Mouse (Mus musculus) lung, postnatal 14 days (tissue): ENCODE measurements around the gene Treml1.
"Not testable (repeated sequence)": the region's sequence is repeated elsewhere in the genome, so short reads cannot be mapped to it uniquely, and the experiment has no call there.

Experiments
- DNase-seq: peaks from one replicate; pipeline ENCODE4 v3.0.0; 2021

Gene Treml1

DNA sequence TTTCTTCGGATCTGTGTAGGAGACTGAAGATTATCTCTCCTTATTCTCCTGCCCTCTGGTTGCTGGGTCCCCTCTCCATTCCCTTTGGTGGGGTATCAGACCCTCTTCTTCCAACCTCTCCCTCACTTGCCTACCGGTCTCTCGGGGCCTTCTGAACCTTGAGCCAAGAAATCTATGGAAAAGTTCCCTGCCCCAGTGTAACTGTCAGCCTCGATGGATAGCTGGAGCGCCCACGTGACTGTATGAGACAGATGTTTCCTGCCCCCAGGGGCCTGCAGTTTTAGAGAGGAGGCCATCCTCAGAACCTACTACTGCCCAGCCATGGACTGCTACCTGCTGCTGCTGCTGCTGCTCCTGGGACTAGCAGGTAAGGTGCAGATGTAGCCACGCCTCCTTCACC lies at the start of gene Treml1:
TSS of gene Treml1 (plus strand) at position 301 of the 400 bp plus-strand sequence.
- DNase-seq, result no peak

DNA sequence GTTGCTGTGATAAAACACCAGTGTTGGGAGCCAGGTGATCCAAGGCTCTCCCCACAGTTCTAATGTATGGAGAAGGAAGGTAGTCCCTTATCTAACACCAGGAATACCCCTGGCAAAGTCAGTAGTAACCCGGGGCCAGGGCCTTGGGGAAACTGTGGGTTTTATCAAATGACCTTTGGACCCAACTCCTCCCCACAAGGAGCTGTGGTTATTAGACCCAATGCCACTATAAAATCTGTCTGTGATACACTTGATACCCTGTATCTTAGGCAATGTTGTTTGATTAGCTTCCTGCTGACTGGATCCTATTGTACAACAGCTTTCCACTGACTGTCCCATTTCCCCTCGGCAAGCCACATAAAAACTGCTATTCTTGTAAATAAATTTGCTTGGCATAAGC lies 47.6 kb upstream of the Treml1 start:
- no peak for DNase-seq

DNA sequence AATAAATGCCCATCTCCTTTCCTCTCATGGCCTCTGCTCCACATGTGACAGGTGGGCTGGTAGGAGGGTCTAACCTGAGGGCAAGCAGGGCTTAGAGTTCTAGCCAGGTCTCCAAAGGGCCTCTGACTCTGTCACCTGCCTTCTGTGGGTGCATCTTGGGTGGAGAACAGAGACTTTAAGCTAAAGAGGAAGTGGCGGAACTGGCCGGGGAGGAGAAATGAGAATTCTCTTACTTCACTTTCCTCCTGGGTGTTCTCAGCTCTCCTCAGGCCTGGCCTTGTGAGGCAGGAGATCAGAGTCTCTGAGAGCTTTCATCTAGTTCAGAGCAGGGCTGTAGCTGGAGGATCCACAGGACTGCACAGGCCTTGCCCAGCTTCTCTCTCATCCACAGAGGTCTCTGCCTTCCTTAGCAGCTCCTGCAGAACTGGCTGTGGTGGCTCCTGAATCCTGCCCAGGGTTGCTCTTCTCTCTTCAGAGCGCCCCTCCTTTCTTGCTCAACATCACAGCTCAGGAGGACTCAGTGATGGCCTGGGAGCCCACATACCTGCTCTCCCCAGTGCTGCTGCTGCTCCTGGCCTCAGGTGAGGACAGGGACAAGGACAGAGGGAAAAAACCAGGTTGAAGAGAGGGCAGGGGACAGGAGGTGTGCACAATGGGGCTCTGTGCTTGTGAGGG lies 43.7 kb upstream of the Treml1 start, which contains the start of gene B430306N03Rik:
TSS of gene B430306N03Rik (plus strand) at position 237 of the 675 bp plus-strand sequence.
- DNase-seq, result not testable (repeated sequence)

DNA sequence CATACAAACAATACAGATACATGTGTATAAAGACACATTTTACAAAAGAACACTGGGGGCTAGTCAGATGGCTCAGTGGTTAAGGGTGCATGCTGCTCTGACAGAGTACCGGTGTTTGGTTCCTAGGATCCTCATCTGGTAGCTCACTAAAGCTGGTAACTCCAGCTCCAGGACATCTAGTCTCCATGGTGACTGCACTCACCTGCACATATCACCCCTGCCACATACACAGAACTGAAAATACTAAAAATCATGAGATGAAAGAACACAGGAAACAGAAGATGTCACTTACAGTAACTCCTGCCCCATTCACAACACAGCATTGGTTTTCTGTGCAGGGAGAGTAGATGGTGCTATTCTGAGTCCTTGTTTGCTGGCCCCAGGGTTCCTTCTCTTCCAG lies 41.0 kb upstream of the Treml1 start:
- DNase-seq, result no peak

DNA sequence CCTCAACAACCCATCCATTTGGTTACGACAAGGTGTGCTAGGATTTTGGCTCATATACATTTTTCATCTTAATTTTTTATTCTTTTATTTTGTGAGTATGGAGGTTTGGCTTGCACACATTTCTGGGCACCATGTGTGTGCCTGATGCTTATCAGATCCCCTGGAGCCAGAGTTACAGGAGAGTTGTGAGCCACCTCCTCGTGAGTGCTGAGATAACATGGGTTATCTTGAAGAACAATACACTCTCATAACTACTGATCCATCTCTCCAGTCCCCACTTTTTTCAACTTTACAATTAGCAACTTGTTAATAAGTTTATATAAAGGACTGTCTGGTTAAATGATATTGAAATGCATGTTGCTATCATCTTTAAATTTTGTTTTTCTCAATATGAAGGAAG lies 38.4 kb upstream of the Treml1 start:
- no peak for DNase-seq

DNA sequence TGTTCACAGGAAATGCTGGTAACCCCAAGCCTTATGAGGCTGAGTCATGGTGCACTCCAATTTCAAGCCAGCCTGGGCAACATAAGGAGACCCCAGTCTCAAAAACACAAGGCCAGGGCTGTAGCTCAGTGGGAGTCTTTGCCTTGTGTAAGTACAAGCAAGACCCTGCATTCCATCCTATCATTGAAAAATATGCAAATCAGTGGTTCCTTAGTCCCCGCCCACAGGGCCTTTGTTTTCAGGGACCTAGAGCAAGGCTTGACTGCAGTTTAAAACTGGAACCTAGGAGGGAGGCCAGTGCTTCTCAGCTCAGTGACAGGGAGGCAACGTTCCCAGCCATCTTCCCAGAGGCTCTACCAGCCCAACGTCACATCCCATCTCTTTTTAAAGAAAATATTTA lies 36.5 kb upstream of the Treml1 start:
- no peak for DNase-seq

DNA sequence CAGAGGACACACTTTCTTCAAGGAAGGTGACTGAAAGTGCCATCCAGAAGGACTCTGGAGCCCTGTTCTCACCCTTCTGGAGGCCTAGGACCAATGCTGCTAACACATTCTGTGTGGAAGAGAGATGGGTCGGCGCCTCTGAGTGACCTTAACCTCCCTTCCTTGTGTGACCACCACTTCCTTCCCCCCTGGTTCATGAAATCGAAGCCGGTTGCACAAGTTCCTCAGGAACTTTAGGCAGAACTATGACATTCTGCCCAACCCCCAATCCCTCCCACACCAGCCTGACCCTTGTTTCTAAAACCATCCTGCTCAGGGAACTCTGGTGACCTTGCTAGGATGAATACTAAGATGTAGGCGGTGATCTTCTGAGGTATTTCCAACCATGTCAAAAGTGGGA lies 35.5 kb upstream of the Treml1 start:
- peak; percentile 25 for DNase-seq

DNA sequence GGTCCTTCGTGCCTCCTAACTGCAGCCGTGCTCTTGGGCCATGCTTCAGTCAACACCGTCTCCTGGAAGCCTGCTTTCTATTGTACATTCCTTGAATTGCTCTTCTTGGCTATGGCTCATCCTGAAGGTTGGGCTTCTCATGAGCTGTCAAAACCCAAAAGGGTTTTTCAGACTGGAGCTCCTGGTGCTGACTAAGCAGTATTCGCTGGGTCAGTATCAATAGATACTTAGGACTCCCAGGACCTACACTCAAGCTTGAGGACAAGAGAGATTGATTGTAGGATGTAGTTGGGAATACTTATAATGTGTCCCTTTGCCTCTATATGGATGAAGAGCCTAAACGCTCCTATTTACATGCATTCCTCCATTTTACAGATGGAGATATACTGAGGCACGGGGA lies 34.6 kb upstream of the Treml1 start:
- no peak for DNase-seq

DNA sequence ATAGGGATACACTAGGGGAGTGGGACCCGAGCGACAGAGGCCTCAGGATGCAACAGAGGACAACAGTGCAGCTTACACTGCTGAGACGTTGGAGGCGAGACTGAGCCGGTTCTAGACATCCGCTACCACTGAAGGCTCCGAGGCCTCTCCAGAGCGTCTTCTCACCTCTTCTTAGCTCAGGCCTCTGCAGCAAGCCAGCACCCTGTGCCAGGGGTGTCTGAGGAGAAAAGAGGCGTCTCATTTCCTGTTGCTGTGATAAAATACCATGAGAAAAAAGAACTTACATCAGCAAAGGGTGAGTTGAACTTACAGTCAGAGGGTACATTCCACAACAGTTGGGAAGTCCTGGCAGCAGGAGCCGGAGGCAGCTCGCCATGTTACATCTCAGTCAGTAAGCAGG lies 34.1 kb upstream of the Treml1 start:
- no peak for DNase-seq

DNA sequence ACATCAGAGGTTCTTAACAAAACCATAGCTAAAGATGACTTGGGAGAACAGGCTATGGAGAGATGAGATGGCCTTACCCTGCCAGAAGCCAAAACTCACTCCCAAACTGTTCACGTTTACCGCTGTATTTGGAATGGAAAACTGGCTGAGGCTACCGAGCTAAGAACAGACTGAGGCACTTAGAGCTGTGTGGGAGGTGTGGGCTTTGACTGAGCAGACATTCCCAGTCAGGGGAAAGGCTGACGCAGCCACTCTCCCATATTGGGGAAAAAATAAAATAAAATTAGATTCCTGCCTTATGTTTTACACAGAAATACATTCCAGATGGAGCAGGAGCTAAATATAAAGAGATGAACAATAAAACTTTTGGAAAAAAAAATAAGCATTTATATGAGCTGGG lies 33.1 kb upstream of the Treml1 start:
- DNase-seq, result no peak

DNA sequence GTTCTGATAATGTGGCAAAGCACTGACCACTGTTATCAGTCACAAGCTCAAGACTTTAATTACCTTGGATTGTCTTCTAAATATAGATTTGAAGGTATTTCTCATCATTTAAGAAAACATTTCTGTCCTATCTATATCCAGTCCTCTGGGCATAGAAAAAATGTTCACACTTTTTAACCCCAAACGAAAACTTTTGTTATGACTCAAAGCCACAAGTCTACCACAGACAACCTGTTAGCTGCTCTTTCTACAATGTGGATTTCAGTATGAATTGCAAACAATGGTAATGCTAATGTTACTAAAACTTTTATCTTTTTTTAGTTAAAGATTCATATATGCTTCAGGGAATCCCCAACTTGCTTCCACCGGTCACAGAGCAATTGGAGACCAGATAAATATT lies 27.2 kb upstream of the Treml1 start:
- DNase-seq, result no peak

DNA sequence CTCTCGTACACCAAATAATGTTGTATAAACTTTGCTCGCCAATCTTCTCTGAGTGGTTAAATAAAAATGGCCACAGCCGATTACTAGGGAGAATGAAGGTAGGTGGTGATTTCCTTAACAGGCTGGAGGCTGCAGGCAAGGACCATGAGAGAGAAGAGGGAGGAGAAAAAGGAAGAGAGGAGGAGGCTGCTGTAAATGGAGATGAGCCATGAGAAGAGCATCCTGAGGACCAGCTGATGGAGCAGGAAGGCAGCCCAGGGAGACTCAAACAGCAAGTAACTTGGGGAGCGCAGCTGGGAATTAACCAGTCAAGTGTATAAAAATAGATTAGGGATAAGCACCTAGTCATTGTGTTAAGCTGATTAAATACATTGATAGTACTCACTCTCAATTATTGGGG lies 25.5 kb upstream of the Treml1 start:
- no peak for DNase-seq

DNA sequence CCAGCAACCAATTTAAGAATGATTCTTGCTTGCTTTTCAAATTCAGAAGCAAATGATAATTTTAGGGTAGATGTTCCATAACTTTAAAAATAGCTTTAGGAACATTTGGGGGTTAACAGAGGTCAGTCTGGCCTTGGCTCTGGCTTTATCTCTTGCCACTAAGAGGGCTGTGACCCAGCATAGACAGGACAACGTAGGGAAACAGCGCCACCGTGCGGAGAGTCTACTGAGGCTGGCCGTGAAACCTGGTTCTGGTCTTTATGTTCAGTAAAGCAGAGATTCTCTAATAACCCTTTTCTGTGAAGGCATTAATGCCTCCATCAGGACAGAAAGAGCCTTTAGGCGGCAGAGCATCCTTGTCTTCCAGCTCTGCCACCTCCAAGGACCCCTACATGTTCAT lies 22.9 kb upstream of the Treml1 start:
- DNase-seq, result peak; percentile 88

DNA sequence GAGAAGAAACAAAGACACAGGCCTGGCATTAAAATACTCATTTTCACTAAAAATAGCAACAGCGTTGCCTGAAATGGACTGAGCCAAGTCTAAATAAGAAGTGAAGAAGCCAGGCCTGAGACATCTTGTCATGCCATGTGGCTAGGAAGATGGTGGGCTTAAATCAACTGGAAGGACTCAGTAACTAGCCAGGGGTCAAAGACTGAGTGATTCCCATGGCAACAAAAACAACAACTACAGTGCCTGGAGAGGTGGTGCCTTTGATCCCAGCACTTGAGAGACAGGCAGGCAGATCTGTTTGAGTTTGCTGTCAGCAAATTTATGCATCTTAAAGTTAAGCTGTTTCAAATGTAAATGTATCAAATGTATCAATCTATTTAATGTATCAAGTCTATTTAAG lies 19.4 kb upstream of the Treml1 start:
- DNase-seq, result no peak

DNA sequence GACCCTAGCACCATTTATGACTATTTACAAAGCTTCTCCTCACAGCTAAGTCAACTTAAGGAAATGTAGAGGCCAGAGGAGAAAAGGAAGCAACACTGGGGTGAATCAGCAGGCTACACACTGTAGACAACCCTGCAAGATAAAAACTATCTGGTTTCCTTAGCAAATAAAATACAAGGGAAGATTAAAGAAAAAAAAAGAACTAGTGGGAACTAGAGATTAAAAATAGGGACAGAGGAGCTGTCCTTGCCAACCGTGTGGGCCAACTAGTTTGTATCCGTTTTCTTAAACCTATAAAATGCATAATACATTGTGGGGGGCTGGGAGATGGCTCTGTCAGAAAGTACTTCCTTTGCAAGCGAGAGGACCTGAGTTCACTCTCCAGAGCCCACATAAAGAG lies 17.8 kb upstream of the Treml1 start:
- DNase-seq, result no peak

DNA sequence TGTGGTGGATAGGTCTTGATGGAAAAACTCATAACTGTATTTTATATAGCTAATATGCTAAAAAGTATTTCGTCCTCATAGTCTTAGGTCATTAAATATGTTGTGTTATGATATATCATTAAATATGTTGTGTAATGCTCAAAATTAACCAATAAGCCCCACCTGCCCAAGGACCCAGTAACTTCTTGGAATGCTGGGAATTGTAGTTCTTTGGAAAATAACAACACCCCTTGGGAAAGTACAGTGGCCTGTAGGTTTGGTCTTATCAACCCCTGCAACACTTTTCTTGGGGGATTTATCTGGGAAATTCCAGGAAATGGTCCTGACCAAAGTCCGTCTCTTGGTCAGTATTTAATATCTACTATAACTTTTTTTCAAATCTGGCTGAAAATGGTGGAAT lies 16.7 kb upstream of the Treml1 start:
- DNase-seq, result no peak

DNA sequence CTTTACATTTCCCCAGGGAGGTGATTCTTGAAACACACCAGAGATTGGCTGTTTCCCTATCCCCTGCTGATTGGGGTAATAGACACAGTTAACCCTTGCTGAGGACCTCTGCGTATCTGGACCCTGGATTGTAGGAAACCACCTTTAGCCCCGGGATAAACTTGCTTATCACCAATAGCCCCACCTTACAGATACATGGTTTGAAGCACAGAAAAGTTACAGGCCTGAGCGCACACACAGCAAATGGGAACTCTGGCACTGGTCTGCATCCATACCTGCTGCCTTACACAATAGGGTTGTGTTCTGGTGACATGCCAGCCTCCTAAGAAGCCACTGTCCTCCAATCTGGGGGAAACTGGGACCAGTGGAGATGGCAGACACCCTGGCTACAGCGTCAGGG lies 13.9 kb upstream of the Treml1 start:
- no peak for DNase-seq

DNA sequence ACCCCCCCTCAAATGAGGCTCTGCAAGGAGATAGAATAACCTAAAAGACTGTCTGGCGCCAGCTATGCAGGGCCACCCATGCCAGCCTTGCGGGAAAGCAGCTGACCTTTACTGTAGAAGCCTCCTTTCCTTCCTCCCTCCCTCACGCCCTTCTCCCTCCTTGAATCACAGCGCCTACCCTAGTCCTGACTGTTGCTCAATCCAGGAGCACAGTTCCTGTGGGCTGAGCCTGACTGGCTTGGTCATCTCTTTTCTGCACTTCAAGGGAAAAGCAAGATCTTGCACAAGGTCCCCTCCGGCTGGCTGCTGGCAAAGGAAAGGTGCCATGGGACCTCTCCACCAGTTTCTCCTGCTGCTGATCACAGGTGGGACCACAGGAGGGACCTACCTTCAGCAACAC lies 13.5 kb upstream of the Treml1 start, which contains the start of gene Trem2:
TSS of gene Trem2 (plus strand) at position 171 of the 400 bp plus-strand sequence.
- DNase-seq, result no peak

DNA sequence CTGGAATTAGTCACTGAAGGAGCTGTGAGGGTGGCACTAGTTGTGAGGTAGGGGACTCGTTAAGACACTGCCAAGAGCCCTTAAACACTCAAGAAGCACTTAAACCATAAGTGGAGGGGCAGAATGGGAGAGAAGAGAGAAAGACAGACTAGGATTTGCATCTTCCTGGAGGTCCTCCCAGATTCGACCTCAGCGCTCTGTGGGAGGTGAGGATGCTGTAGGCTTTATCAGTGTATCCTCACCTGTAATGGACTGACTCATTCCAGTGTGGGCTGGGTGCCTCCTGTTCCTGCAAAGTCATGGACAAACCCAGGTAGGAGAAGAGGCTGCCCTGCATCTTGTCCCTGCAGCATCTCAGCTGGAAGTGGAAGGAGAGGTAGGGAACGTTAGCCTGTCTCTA lies 12.9 kb upstream of the Treml1 start:
- no peak for DNase-seq

DNA sequence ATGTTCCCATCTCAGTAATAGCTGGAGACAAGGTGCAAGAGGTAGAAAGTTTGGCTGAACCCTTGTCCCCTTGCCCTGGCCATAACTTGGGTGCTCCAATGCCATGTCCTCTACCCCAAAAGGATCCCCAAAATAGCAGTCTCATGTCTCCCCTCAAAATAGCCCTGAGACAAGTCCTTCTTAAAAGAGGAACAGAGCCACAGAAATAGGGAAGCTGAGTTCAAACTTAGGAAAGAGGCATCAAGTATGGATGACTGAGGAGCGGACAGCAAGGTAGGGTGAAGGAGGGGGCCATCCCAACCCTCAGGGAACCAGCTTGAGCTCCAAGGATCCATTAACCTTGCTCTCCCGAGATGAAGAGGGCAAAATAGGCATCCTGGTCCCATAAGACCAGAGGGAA lies 12.4 kb upstream of the Treml1 start:
- DNase-seq, result no peak

DNA sequence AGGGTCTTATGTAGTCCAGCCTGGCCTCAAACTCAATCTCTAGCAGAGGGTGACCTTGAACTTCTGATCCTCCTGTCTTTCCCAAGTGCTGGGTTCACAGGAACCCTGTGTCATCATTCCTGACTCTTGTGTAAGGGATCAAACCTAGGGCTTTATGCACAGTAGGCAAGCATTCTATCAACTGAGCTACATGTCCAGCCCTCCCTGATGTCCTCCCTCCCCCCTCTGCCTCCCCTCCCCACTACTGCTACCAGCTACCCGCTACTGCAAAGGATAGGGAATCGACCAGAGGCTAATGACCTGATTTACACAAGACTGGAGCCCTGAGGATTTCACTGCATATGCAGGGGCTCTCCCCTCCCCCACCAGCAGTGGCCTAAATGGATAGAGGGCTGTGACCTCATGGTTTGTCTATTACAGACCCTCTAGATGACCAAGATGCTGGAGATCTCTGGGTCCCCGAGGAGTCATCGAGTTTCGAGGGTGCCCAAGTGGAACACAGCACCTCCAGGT lies 9.0 kb upstream of the Treml1 start:
- DNase-seq, result no peak

DNA sequence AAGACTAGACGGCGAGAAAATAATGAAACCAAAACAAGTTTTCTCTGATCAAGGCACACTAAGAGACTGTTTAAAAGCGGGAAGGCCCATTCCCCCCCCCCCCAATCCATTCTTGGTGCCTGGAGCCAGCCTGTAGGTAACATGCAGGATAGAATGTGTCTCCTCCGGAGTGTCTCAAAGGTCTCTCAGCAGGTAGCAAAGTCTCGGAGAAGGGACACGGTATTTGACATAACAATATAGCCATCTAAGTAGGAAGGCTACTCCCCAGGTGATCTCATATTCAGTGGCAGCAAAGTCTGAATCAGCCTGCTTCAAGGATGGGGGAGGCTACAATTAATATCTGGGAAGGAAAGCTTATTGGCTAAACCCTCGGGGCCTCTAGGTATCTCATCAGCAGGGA lies 6.7 kb upstream of the Treml1 start:
- DNase-seq, result not testable (repeated sequence)

DNA sequence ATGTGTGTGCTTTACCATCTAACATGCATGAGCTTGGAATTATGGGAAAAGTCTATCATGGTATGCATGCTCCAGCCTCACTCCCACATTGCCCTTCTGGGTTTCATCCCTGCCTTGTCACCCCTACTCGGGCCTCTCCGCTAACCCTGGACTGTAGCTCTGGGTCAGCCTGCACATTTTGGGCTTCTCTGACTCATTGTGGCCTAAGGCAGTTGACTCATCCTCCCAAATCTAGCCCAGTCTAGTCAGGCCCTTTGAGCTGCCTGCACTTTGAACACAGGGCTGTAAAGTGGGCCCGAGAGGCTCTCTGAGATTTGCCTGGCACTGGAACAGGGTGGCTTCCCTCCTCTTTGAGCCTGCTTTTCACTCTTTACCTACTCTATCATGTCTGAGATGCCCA lies 3.9 kb upstream of the Treml1 start:
- DNase-seq, result no peak

DNA sequence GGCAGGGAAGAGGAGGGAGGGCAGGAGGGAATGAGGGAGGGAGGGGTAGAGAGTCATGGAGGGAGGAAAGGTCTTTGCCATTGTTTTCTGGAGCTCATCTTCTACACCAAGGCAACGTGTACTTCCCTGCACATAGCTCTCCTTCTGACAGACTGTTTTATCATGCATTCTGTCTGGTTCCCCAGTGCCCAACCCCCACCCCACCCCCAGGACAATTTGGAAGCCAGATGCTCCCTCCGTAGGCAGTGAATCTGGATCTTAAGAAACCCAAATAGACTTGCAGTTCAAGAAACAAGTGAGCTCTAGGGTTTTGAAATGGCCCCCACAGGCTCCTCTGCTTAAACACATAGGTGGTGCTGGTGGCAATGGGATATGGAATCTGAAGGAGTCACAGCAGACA lies 1.8 kb upstream of the Treml1 start:
- no peak for DNase-seq

DNA sequence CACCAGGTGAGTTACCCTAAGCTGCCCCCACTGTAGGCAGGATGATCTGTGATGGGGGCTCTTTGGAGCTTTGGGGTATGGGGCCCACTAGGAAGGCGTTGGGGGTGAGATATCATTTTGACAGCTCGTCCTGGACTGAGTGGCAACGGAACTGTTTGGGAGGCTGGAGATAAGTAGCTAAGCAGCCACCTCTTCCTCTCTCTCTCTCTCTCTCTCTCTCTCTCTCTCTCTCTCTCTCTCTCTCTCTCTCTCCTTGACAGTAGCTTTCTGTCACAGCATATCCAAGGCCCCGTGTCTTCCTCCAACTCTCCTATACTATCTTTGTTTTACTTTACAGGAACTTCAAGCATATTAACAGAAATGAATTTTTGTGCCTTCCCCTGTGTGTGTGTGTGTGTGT lies 746 bp downstream of the Treml1 start:
- no peak for DNase-seq
